Mouse (Mus musculus): ENCODE measurements around the gene Smim7. TPM values are rescaled to one million over a fixed set of nuclear protein-coding genes. Genes with fewer than 3 reads are reported as not detected.
A peak's percentile ranks its signal among the peaks of the same experiment; 100 is the strongest.

Smim7 gene
- polyA plus RNA-seq, 1 experiment from 2014 or later, result 77.9 TPM

DNA sequence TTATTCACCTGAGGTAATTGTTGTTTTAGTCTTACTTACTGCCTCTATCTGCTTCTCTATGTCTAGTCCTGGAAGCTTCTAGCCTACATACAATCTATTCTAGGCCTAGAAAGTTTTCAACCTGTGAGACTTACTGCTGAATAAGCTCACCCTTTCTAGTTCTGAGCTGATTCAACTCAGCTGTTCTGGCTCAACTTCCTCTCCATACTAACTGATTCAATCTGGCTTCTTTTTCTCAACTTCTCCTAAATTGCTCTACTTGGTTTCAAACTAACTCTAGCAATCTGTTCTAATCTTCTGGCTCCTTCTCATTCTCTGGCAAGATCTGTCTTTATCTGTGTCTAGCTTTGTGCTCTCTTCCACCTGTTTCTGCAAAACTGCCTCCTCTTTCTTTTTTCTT is 49.0 kb downstream of the Smim7 start:
- no peak for DNase-seq (ENCODE audit: low spot score)
- Histone ChIP-seq H3K9me3 (ENCODE audit: control insufficient read depth, low read length) (no peaks in the 10 kb centered on the region), H3K27me3 (replicated peaks; ENCODE audit: control insufficient read depth, insufficient read depth, low read length) (no peaks in the 10 kb centered on the region), H3K4me1 (replicated peaks; ENCODE audit: control insufficient read depth, insufficient read depth, low read length) (peaks cover 12% of the 10 kb centered on the region), H3K36me3 (ENCODE audit: control insufficient read depth, insufficient read depth, low read length) (peaks cover 2% of the 10 kb centered on the region; the same call in 1 of the 2 replicates), H3K4me3 (ENCODE audit: low read depth, low read length) (no peak overlapping the region), H3K27ac (ENCODE audit: low read depth, low read length) (no peak overlapping the region), H3K4me2 (no peak overlapping the region), H3K9ac (ENCODE audit: low read depth, low read length) (no peak overlapping the region)
- ATAC-seq (replicated peaks; ENCODE audit: low FRiP score), result no peak

DNA sequence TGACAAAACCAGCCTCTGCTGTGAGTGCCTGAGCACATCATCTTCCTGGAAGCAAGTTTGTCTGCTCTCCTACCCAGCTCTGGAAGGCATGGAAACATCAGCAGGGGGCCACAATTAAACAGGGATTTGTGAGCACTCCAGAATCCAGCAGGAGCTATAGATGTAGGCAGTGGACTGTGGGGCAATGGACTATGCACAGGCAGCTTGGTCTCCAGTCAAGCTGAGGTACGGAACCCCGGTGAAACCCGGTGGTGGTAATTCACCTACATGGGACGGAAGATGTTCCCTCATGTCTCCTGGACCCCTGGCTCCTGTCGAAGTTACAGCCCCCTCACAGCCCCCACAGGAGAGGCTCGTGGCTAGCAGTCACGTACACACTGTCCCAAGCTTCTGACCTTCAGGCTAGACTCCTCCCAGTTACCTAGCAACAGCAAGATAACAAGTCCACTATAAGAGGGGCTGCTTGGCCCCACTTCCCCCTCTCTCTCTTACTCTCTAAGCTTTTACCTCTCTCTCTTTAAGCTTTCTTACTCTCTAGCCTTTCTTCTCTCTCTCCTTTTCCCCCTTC is 53.4 kb downstream of the Smim7 start:
- H3K4me2 ChIP-seq, result no peak overlapping the region
- H3K27ac ChIP-seq (ENCODE audit: low read depth, low read length), result peak overlapping the region; percentile 58

More for the DNA sequence above, 53.4 kb downstream of the Smim7 start:
- Histone ChIP-seq H3K4me3 (ENCODE audit: low read depth, low read length) (no peak overlapping the region), H3K27me3 (replicated peaks; ENCODE audit: control insufficient read depth, insufficient read depth, low read length) (no peaks in the 10 kb centered on the region), H3K9ac (ENCODE audit: low read depth, low read length) (no peak overlapping the region), H3K4me1 (replicated peaks; ENCODE audit: control insufficient read depth, insufficient read depth, low read length) (peaks cover 14% of the 10 kb centered on the region), H3K36me3 (ENCODE audit: control insufficient read depth, insufficient read depth, low read length) (no peaks in the 10 kb centered on the region), H3K9me3 (ENCODE audit: control insufficient read depth, low read length) (no peaks in the 10 kb centered on the region)
- DNase-seq (ENCODE audit: low spot score) (no peak), ATAC-seq (replicated peaks; ENCODE audit: low FRiP score) (peak; percentile 42)
- 57% methylated on average over 7 of the region's 7 CpGs for WGBS

Small RNA genes within 50 kb of the gene (microRNA-seq; reads per million reads assigned to microRNA genes)
- not detected for gene Gm28019 (ENCODE audit: borderline number of aligned reads)

Other genes with a start within 250 kb of the Smim7 start
- 45.8 and 47.4 TPM in 2 replicates for gene Eps15l1, start 149.6 kb downstream of the Smim7 start, polyA plus RNA-seq (2014; fragmentation: Nextera tagmentation; extraction: Ambion mirVana)
- 2.2 TPM in 2 replicates for gene Calr3, start 127.2 kb downstream of the Smim7 start, polyA plus RNA-seq (2014; fragmentation: Nextera tagmentation; extraction: Ambion mirVana)
- gene 1700030K09Rik, start 127.2 kb downstream of the Smim7 start, polyA plus RNA-seq (2014; fragmentation: Nextera tagmentation; extraction: Ambion mirVana), result 11.6 and 14.0 TPM in 2 replicates
- gene Cherp, start 95.9 kb downstream of the Smim7 start, polyA plus RNA-seq (2014; fragmentation: Nextera tagmentation; extraction: Ambion mirVana), result 90.1 and 92.8 TPM in 2 replicates
- gene Slc35e1, start 78.5 kb downstream of the Smim7 start, polyA plus RNA-seq (2014; fragmentation: Nextera tagmentation; extraction: Ambion mirVana), result 16.8 and 18.1 TPM in 2 replicates
- gene Med26, start 22.8 kb downstream of the Smim7 start, polyA plus RNA-seq (2014; fragmentation: Nextera tagmentation; extraction: Ambion mirVana), result 16.4 and 17.7 TPM in 2 replicates
- 4.4 and 4.6 TPM in 2 replicates for gene Tmem38a, start 967 bp upstream of the Smim7 start, polyA plus RNA-seq (2014; fragmentation: Nextera tagmentation; extraction: Ambion mirVana)
- not detected in 2 replicates for gene Nwd1, start 75.6 kb upstream of the Smim7 start, polyA plus RNA-seq (2014; fragmentation: Nextera tagmentation; extraction: Ambion mirVana)
- 110 TPM in 2 replicates for gene Sin3b, start 152.2 kb upstream of the Smim7 start, polyA plus RNA-seq (2014; fragmentation: Nextera tagmentation; extraction: Ambion mirVana)
- 8.5 and 8.6 TPM in 2 replicates for gene F2rl3, start 190.8 kb upstream of the Smim7 start, polyA plus RNA-seq (2014; fragmentation: Nextera tagmentation; extraction: Ambion mirVana)

Data from liver, embryonic 11.5 days (tissue).